Mouse (Mus musculus): ENCODE data around the gene Actl7b. TPM values are rescaled to one million over a fixed set of nuclear protein-coding genes. Genes with fewer than 3 reads are reported as not detected.

Actl7b gene
- polyA plus RNA-seq, 1 experiment from 2014 or later = not detected

- 37% methylated on average over 10 of the region's 10 CpGs for WGBS
- ATAC-seq (ENCODE audit: extremely low read depth, insufficient number of reproducible peaks, low FRiP score, low TSS enrichment) = no peak
- 0 out of 2 replicates have a peak overlapping the region, but pooled peaks have one; percentile 12 for H3K4me2 ChIP-seq
- no peak overlapping the region for H3K27ac ChIP-seq (replicated peaks)
- H3K9me3 ChIP-seq = no peaks in the 10 kb centered on the region
- H3K4me1 ChIP-seq = peaks cover 4% of the 10 kb centered on the region; the same call in 1 of the 2 replicates
- H3K36me3 ChIP-seq = no peaks in the 10 kb centered on the region
- no peaks in the 10 kb centered on the region for H3K27me3 ChIP-seq (replicated peaks)
- H3K4me3 ChIP-seq = no peak overlapping the region
- H3K9ac ChIP-seq = no peak overlapping the region
Measured at GRCm38 (mm10) chr4:56702234-56702633, 39.0 kb downstream of the Actl7b start.

GRCm38 (mm10) chr4:56698671-56699070, 42.6 kb downstream of the Actl7b start:
- H3K27ac ChIP-seq (replicated peaks) = no peak overlapping the region
- H3K4me1 ChIP-seq = peaks cover 4% of the 10 kb centered on the region; the same call in 1 of the 2 replicates
- ATAC-seq (ENCODE audit: extremely low read depth, insufficient number of reproducible peaks, low FRiP score, low TSS enrichment) = no peak
- H3K9me3 ChIP-seq = no peaks in the 10 kb centered on the region
- 19% methylated on average over 5 of the region's 5 CpGs for WGBS
- no peak overlapping the region for H3K9ac ChIP-seq
- H3K4me3 ChIP-seq = no peak overlapping the region
- H3K36me3 ChIP-seq = no peaks in the 10 kb centered on the region
- H3K27me3 ChIP-seq (replicated peaks) = no peaks in the 10 kb centered on the region
- no peak overlapping the region for H3K4me2 ChIP-seq

- no peaks in the 10 kb centered on the region for H3K36me3 ChIP-seq
Measured at GRCm38 (mm10) chr4:56696401-56696800, 44.8 kb downstream of the Actl7b start.

More at GRCm38 (mm10) chr4:56696401-56696800, 44.8 kb downstream of the Actl7b start:
- Histone ChIP-seq H3K27me3 (replicated peaks) (no peaks in the 10 kb centered on the region), H3K4me3 (no peak overlapping the region), H3K9me3 (no peaks in the 10 kb centered on the region), H3K27ac (replicated peaks) (no peak overlapping the region), H3K4me1 (peaks cover 4% of the 10 kb centered on the region; the same call in 1 of the 2 replicates), H3K4me2 (no peak overlapping the region), H3K9ac (no peak overlapping the region)
- no peak for ATAC-seq (ENCODE audit: extremely low read depth, insufficient number of reproducible peaks, low FRiP score, low TSS enrichment)
- WGBS = 68% methylated on average over 7 of the region's 7 CpGs

Other genes with a start within 250 kb of the Actl7b start
- gene Gm26657, start 1.4 kb downstream of the Actl7b start, polyA plus RNA-seq (2015; fragmentation: Nextera tagmentation; extraction: Ambion mirVana) = not detected in 2 replicates
- not detected in 2 replicates for gene Actl7a, start 2.0 kb upstream of the Actl7b start, polyA plus RNA-seq (2015; fragmentation: Nextera tagmentation; extraction: Ambion mirVana)
- 31.2 and 32.6 TPM in 2 replicates for gene Elp1, start 60.9 kb upstream of the Actl7b start, polyA plus RNA-seq (2015; fragmentation: Nextera tagmentation; extraction: Ambion mirVana)
- 9.6 and 12.1 TPM in 2 replicates for gene Fam206a, start 60.9 kb upstream of the Actl7b start, polyA plus RNA-seq (2015; fragmentation: Nextera tagmentation; extraction: Ambion mirVana)
- gene Ctnnal1, start 123.7 kb upstream of the Actl7b start, polyA plus RNA-seq (2015; fragmentation: Nextera tagmentation; extraction: Ambion mirVana) = 18.5 and 18.8 TPM in 2 replicates
- 14.9 and 17.1 TPM in 2 replicates for gene Tmem245, start 206.0 kb upstream of the Actl7b start, polyA plus RNA-seq (2015; fragmentation: Nextera tagmentation; extraction: Ambion mirVana)
- 0.18 and 0.21 TPM in 2 replicates for gene Frrs1l, start 248.9 kb upstream of the Actl7b start, polyA plus RNA-seq (2015; fragmentation: Nextera tagmentation; extraction: Ambion mirVana)